Mouse (Mus musculus) midbrain, embryonic 10.5 days (tissue): ENCODE measurements around the gene Rnf208. TPM values are rescaled to one million over a fixed set of nuclear protein-coding genes. Genes with fewer than 3 reads are reported as not detected.
A peak's percentile ranks its signal among the peaks of the same experiment; 100 is the strongest.

Experiments
- DNase-seq: peaks from one replicate; pipeline ENCODE4 v3.0.0-alpha.2; 2017; ENCODE audit warnings: low spot score
- H3K27ac ChIP-seq: fragments of 300-500 bp; sonication (generic); replicated peaks from 2 replicates; pipeline ENCODE4 v1.5.1; 2016; ENCODE audit warnings: mild to moderate bottlenecking
- H3K27me3 ChIP-seq: fragments of 300-500 bp; sonication (generic); 2 replicates; pipeline ENCODE4 v1.6.1; 2016; ENCODE audit warnings: low read depth, mild to moderate bottlenecking; ENCODE audit not compliant: poor library complexity, severe bottlenecking
- H3K36me3 ChIP-seq: fragments of 300-500 bp; sonication (generic); 2 replicates; pipeline ENCODE4 v1.6.1; 2016; ENCODE audit warnings: mild to moderate bottlenecking, moderate library complexity
- H3K4me1 ChIP-seq: fragments of 300-500 bp; sonication (generic); 2 replicates; pipeline ENCODE4 v1.6.1; 2016
- H3K4me3 ChIP-seq: fragments of 300-500 bp; sonication (generic); 2 replicates; pipeline ENCODE4 v1.5.1; 2016; ENCODE audit warnings: mild to moderate bottlenecking, moderate library complexity
- H3K9me3 ChIP-seq: fragments of 300-500 bp; sonication (generic); replicated peaks from 2 replicates; pipeline ENCODE4 v1.6.1; 2016; ENCODE audit warnings: mild to moderate bottlenecking
- WGBS: fragments of 180-500 bp; shearing (Covaris S2); methylation state at CpG from one replicate; pipeline ENCODE4 v1.1.7; 2016; 5-methylcytosine and 5-hydroxymethylcytosine counted together
- polyA plus RNA-seq: library from polyadenylated mRNA; unstranded; fragments of >200 nt; fragmentation: Nextera tagmentation; extraction: Ambion mirVana; gene quantifications from 2 replicates; pipeline ENCODE4 v1.2.1, GENCODE M21; 2016

Rnf208 gene
- polyA plus RNA-seq, 1 experiment from 2014 or later, result 28.3 TPM

DNA sequence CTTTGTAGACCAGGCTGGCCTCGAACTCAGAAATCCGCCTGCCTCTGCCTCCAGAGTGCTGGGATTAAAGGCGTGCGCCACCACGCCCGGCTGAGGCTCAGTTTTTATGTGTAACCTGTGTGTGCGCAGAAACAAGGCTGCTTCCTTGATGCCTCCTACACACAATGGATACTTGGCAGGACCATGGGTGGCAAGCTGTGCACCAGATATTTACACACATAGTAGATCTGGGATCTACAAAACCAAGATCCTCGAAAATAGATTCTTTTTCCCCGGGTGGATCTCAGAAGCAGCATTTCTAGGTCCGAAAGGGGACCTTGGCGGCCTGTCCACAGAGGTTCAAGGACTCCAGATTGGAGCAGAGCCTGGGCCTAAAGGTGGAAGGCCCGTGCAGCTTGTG is 19.8 kb downstream of the Rnf208 start:
- peak overlapping the region; percentile 79 for H3K4me3 ChIP-seq
- 48% methylated on average over 12 of the region's 12 CpGs for WGBS
- no peak for DNase-seq
- H3K27me3 ChIP-seq, result peaks cover 25% of the 10 kb centered on the region
- peak overlapping the region; percentile 72 for H3K27ac ChIP-seq
- no peaks in the 10 kb centered on the region for H3K36me3 ChIP-seq
- peaks cover 46% of the 10 kb centered on the region for H3K4me1 ChIP-seq
- no peaks in the 10 kb centered on the region for H3K9me3 ChIP-seq

DNA sequence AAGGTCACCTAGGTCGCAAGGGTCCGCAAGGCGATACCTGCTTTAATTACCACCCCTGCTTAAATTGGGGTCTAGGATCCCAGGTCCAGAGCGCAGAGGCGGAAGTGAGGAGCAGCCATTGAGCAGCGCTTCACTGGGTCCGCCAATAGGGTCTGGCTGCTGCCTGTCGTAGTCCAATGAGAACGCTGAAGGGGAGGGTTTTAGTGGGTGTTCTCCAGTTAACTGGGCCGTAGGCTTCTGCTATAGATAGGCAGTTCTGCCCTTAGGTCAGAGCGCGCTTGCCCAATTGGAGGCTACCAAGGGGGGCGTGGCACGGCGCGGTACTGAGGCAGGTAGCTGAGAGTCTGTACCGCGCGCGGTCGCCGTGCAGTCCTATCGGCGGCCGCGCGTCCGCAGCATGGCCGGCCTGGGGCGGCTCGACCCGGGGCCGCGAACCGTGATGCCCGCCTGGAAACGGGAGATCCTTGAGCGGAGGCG is 20.3 kb downstream of the Rnf208 start, which contains the start of gene Tprn:
Gene Tprn (plus strand): TSS at position 328 of the 477 bp plus-strand sequence.
- Histone ChIP-seq H3K27ac (peak within 1 kb of the TSS; percentile 73), H3K9me3 (no peaks in the 10 kb centered on the region), H3K4me3 (peak within 1 kb of the TSS; percentile 79), H3K27me3 (peaks cover 25% of the 10 kb centered on the region), H3K36me3 (no peaks in the 10 kb centered on the region), H3K4me1 (peaks cover 51% of the 10 kb centered on the region)
- under 1% methylated on average over 39 of the region's 39 CpGs for WGBS
- DNase-seq, result peak; percentile 91

DNA sequence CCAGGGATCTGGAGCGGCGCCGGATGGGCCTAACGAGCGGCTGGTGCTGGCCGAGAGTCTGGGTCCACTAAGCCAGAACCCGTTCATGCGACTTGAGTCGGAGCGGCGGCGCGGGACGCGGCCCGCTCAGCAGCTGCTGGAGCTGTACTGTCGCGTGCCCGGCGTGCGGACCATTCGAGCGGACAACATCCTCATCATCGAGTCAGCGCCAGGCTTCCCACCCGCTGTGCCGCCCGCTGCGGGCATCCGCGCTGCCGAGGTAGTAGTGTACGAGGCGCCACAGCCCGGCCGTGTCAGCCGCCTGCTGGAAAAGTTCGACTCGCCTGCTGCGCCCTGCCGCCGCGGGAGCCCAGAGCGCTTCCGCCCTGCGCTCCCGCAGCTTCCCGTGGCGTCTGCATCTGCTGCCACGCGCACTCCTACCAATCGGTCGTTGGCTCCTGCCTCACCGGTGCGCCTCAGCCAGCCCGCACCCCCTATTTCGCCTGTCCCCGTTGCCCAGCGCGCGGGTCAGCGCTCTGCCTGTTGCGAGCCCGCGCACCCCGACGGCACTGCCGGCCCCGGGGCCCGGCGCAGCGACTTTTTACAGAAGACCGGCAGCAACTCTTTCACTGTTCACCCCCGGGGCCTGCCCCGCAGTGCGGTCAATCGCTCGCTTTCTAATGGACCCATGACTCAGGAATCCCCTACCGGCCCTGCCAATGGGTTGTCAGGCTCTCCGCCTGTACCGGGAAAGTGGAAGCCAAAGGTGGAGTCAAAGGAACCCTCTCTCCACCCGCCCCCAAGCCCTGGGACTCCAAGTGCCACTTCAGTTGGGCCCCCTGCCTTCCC is 21.0 kb downstream of the Rnf208 start:
- Histone ChIP-seq H3K9me3 (no peaks in the 10 kb centered on the region), H3K27me3 (peaks cover 25% of the 10 kb centered on the region), H3K36me3 (peaks cover 4% of the 10 kb centered on the region; the same call in 1 of the 2 replicates), H3K27ac (peak overlapping the region; percentile 73), H3K4me3 (peak overlapping the region; percentile 79), H3K4me1 (peaks cover 52% of the 10 kb centered on the region)
- under 1% methylated on average over 80 of the region's 82 CpGs for WGBS
- no peak for DNase-seq

DNA sequence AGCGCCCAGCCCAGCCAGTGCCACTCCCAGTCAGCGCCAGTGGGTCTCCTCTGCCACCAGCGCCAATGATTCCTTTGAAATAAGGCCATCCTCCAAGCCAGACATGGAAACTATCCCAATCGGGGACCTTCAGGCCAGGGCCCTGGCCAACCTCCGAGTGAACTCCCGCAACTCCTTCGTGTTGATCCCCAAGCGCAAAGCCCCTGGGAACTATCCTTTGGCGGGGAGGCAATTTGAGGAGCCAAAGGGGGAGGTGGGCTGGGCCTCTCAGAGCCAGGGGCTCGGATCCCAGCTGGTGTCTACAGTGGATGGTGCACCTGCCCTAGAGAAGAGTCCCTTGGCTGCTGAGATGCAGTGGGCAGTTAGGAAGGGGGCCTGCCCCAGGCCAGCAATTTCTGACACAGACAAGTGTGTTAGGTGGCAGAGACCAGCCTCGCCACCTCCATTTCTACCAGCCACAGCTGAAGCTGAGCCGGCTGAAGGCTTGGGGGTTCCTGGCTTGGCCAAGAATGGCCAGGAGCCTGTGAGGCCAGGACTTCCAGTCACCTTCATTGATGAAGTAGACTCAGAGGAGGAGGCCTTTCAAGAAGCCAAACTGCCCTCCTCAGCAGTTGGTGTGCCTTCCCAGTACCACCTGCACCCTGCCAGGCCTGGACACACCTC is 21.7 kb downstream of the Rnf208 start:
- 21% methylated on average over 12 of the region's 12 CpGs for WGBS
- H3K4me3 ChIP-seq, result peak overlapping the region; percentile 79
- peaks cover 11% of the 10 kb centered on the region for H3K36me3 ChIP-seq
- H3K4me1 ChIP-seq, result peaks cover 52% of the 10 kb centered on the region
- DNase-seq, result no peak
- H3K9me3 ChIP-seq, result no peaks in the 10 kb centered on the region
- H3K27me3 ChIP-seq, result peaks cover 25% of the 10 kb centered on the region
- no peak overlapping the region for H3K27ac ChIP-seq

DNA sequence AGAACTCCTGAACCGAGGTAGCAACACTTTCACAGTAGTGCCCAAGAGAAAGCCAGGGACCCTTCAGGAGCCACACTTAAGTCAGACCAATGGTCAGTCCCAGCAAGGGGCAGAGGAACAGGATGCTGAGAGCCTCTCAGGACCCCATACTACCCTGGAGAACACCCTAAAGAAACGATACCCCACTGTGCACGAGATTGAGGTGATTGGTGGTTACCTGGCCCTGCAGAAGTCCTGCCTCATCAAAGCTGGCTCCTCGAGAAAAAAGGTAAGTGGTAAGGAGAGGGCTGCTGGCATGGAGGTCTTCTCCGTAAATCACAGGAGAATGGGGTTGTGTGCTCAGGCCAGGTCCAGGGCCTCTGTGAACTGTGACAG is 22.2 kb downstream of the Rnf208 start:
- Histone ChIP-seq H3K36me3 (peaks cover 17% of the 10 kb centered on the region), H3K4me1 (peaks cover 52% of the 10 kb centered on the region), H3K27ac (no peak overlapping the region), H3K4me3 (peak overlapping the region; percentile 79), H3K27me3 (peaks cover 25% of the 10 kb centered on the region), H3K9me3 (no peaks in the 10 kb centered on the region)
- 81% methylated on average over 5 of the region's 5 CpGs for WGBS
- DNase-seq, result no peak

DNA sequence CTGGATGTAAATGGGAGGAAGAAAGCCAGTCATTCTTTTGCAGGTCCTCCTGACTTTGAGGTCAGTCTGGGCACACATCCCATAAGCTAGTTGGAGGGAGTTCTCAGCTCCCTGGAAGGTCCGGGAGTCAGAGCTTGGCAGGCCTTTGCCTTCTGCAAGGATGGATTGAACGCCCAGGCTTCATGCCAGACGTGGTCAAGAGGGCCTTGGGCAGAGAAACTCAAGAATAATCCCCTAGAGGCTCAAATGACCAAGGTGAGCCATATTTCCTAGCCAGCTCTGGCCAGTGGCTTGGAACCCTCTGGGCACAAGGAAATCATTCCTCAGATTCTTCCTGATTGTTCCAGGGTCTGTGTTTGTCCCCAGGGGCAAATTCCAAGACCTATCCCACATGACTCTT is 22.8 kb downstream of the Rnf208 start:
- Histone ChIP-seq H3K9me3 (no peaks in the 10 kb centered on the region), H3K4me3 (peak overlapping the region; percentile 16; the same call in 1 of the 2 replicates), H3K27me3 (peaks cover 25% of the 10 kb centered on the region), H3K36me3 (peaks cover 22% of the 10 kb centered on the region), H3K27ac (no peak overlapping the region), H3K4me1 (peaks cover 52% of the 10 kb centered on the region)
- WGBS, result 80% methylated on average over 3 of the region's 3 CpGs
- DNase-seq, result no peak

DNA sequence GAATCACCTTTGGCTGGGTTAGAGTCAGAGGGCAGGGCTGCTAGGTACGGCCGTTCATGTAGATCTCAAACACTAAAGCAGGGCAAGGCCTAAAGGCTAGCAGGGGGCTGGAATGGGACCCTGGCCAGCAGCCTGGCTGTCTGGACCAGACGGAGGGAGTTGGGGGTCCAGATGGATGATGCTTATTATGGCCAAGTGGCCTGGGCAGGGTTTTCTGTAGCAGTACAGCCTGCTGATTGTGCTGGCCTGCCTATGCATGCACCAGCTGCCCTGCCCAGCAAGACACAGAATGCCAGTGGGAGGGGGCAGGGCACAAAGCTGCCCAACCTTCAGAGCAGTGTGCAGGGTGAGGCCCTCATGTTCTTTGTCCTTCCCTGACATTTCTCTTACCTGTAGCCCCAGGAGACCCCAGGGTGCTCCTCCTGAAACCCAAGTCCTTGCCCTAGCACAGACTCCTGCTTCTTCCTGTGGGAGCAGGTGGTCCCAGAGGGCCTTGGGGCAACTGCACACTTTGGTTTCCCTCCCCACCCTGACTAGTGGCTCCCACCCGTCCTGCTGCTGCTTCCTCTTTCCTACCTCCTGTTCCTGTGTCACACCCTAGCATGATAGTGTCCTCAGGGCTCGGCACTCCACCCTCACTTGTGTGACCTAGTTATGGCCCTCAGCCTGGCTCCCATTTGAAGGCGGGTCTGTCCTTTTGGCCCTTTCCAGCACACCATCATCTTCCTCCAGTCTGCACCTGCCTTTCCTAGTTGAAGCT is 24.0 kb downstream of the Rnf208 start:
- whole genome bisulfite sequencing, result 76% methylated on average over 6 of the region's 6 CpGs
- no peak for DNase-seq

DNA sequence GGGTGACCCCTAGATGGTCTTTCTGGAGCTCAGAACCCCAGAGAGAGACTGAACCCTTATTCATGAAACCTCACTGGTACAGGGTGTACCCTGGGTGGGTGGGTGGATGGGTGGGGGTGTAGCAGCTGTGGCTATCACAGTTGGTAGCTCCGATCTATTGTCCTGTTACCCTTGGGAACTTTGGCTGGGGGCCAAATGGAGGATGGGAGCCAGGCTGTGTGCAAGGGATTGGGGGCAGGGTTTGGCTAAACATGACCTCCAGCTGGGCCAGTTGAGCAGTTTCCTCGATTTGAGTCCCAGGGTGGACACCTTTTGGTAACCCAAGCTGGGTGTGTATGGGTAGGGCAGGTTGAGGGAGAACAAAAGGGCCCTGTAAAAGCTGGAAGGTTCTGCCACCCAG is 24.7 kb downstream of the Rnf208 start:
- Histone ChIP-seq H3K27ac (no peak overlapping the region), H3K27me3 (peaks cover 25% of the 10 kb centered on the region), H3K4me1 (peaks cover 63% of the 10 kb centered on the region), H3K9me3 (no peaks in the 10 kb centered on the region), H3K4me3 (peak overlapping the region; percentile 14; the same call in 1 of the 2 replicates), H3K36me3 (peaks cover 36% of the 10 kb centered on the region)
- WGBS, result 71% methylated on average over 2 of the region's 2 CpGs
- DNase-seq, result no peak

More for the DNA sequence above, 24.0 kb downstream of the Rnf208 start:
- peaks cover 58% of the 10 kb centered on the region for H3K4me1 ChIP-seq
- peaks cover 25% of the 10 kb centered on the region for H3K27me3 ChIP-seq
- peaks cover 35% of the 10 kb centered on the region for H3K36me3 ChIP-seq
- peak overlapping the region; percentile 14; the same call in 1 of the 2 replicates for H3K4me3 ChIP-seq
- no peaks in the 10 kb centered on the region for H3K9me3 ChIP-seq
- no peak overlapping the region for H3K27ac ChIP-seq

DNA sequence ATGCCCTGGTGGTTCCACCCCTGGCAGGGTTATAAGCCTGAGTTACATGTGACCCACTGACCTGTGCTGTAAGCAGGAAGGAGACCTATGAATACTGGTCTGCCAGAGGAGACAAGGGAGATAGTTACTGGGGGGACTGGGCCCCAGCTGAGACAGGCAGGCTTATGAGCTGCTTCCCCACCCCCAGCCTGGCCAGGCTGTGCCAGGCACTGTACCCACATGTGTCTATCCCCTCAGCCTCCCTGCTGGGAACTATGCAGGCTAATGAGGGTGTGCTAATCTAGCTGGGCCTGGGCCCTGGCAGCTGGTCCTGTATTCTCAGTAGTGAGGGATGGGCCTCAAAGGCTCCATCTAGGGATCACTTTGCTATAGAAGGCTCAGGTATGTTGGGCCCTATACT is 25.2 kb downstream of the Rnf208 start:
- no peak overlapping the region for H3K4me3 ChIP-seq
- H3K4me1 ChIP-seq, result peaks cover 59% of the 10 kb centered on the region
- H3K27ac ChIP-seq, result no peak overlapping the region

DNA sequence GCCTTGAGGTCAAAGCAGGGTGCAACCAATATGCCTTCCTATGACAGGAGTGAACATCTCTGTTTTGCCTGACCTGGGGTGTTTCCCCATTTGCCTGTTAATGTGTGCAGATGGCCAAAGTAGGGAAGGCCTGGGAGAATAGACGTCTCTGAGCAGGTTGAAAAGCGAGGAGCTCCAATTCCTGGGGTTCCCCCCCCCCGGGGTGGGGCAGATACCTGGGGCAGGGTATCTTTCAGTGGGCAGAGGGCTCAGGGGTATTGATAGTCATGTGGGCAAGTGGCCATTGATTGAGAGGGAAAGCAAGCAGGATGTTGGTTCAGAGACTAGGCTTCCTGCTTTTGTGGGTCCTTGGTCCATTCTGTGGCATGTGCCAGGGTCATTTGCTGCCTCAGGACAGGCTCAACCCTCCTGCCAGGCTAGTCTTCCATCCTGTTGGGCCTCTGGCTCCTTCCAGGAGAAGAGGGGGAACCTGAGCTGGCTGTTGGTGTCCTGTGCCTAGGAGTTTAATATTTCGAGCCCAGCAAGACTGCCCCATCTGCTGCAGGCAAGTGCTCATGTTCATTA is 25.8 kb downstream of the Rnf208 start:
- peaks cover 58% of the 10 kb centered on the region for H3K4me1 ChIP-seq
- no peaks in the 10 kb centered on the region for H3K9me3 ChIP-seq
- peaks cover 36% of the 10 kb centered on the region for H3K36me3 ChIP-seq
- 75% methylated on average over 4 of the region's 4 CpGs for WGBS
- H3K27ac ChIP-seq, result no peak overlapping the region
- H3K27me3 ChIP-seq, result peaks cover 24% of the 10 kb centered on the region
- H3K4me3 ChIP-seq, result no peak overlapping the region
- no peak for DNase-seq

More for the DNA sequence above, 25.2 kb downstream of the Rnf208 start:
- Histone ChIP-seq H3K9me3 (no peaks in the 10 kb centered on the region), H3K36me3 (peaks cover 36% of the 10 kb centered on the region), H3K27me3 (peaks cover 25% of the 10 kb centered on the region)
- DNase-seq, result no peak

DNA sequence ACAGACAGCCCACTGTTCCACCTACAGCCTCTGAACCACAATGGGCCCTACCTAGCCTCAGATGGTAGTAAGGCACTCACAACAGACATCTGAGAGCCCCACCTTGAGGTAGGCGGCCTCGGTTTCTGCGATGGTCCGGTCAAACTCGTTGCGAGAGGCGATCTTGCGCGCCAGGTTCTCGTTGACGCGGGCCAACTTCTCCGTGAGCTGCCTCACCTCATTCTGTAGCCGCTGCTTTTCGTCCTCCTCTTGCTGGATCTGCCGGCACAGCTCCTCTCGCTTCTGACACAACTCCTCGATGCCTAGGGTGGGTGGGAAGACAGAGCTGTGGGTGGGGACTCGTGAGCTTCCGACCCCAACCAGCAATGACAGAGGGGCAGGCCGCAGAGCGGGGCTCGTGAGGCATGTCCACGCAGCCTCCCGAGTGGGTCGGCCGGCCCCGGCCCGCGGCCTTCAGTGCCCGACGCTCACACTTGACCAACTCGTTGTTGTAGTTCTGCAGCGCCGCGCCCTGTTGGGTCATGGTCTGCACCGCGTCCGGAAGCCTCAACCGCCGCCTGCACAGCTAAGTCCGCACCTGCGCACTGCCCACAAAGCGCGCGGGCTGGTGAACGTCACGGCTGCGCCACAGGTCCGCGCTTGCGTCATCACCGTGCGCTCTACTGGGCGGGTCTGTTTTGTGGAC is 29.9 kb downstream of the Rnf208 start, which contains the start of the genes Ssna1 and Anapc2:
Gene Ssna1 (minus strand): TSS at position 612 of the 685 bp plus-strand sequence.
Gene Anapc2 (plus strand): TSS at position 652 of the 685 bp plus-strand sequence.
- peaks cover 34% of the 10 kb centered on the region for H3K4me1 ChIP-seq
- under 1% methylated on average over 54 of the region's 55 CpGs for WGBS
- H3K27me3 ChIP-seq, result no peaks in the 10 kb centered on the region
- peak; percentile 99 for DNase-seq
- peak within 1 kb of the TSS; percentile 90 for H3K27ac ChIP-seq
- H3K36me3 ChIP-seq, result peaks cover 75% of the 10 kb centered on the region
- no peaks in the 10 kb centered on the region for H3K9me3 ChIP-seq
- H3K4me3 ChIP-seq, result peak within 1 kb of the TSS; percentile 94
